Mouse (Mus musculus) retina, adult 2 months (tissue): ENCODE data around the gene Tmem164.

Experiments
- DNase-seq: peaks from one replicate; pipeline ENCODE4 v3.0.0-alpha.2; 2012; ENCODE audit warnings: low read depth, low spot score

Gene Tmem164

DNA sequence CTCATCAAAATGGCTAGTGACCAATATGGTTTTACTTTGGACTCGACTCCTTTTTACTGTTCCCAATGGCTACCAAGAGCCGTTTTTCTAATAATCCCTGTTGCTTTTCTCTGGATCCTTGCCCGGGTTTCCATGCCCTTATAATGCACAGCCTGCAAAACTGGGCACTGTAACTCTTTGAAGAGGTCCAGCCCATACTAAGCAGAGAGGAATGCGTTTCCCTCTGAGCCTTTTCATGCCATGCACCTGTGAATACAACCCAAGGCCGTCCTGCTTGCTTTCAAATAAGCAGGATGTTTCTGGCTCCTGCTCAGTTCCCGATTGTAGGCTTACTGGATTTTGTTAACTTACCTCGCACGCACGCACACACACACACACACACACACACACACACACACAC, 7.3 kb downstream of the Tmem164 start:
- no peak for DNase-seq

DNA sequence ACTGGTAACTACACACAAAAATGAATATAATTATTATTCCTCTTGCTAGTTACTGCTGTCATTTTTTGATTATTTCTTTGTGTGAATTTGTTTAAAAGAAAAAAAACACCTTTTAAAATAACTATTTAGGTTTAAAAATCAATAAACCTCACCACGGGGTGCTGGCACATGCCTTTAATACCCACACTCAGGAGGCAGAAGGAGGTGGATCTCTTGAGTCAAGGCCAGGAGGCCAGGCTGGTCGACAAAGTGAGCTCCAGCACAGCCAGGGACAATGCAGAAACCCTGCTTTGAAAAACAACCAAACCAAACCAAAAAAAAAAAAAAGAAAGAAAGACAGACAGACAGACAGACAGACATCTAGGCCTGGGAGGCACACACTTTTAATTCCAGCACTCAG, 12.1 kb downstream of the Tmem164 start:
- DNase-seq, result no peak

DNA sequence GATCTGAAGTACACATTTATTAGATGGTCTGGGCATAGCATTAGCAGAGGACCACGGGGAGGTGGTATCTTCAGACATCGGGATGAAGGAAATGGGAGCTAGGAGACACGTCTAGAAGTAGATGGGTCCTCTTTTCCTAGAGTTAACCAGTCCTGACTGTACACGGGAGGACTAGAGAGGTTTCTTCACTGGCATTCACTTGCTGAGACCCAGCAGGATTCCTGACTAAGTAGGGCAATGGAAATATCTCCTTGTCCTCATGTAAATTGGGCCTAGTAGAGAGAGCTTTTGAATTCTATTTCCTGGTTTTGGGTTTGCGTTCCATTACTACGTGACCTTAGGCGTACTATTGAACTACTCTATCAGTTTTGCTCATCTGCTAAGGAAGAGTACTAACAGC, 13.1 kb downstream of the Tmem164 start:
- DNase-seq, result no peak

DNA sequence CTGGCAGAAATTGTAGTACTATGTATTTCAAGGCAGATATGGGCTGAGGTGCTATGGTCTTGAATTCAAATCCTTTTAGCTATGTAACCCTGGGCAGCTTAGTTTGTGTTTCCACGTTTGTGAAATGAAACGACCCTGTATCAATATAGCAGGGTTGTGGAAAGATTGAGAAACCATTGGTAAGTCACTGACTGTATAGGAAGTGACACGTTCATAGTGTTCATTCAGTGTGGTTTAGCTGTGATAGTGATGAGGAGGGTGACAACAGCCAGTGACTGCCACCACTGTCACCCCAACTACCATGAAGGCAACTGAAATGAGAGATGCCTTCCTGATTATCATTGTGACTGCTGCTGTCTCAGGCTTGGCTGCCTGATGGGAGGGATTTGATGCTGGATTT, 13.7 kb downstream of the Tmem164 start:
- no peak for DNase-seq

DNA sequence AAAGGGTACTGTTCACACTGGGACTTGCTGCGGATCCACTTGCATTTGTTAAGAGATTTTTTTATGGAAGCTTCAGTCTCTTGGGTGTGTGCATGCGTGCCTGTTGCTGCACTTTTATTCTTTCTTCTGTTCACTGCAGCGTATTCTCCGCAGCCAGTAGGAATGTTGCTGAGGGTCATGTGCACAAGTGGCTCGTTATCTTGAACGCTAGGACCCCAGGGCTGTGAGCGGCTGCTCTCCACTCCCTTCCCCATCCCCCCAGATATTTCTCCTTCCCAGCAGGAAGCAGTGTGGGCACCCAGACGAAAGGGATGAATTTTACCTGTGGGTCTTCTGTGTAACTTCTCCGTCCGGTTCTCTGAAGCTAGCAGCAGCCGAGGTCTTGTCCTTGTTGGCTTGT, 15.6 kb downstream of the Tmem164 start:
- DNase-seq, result no peak

DNA sequence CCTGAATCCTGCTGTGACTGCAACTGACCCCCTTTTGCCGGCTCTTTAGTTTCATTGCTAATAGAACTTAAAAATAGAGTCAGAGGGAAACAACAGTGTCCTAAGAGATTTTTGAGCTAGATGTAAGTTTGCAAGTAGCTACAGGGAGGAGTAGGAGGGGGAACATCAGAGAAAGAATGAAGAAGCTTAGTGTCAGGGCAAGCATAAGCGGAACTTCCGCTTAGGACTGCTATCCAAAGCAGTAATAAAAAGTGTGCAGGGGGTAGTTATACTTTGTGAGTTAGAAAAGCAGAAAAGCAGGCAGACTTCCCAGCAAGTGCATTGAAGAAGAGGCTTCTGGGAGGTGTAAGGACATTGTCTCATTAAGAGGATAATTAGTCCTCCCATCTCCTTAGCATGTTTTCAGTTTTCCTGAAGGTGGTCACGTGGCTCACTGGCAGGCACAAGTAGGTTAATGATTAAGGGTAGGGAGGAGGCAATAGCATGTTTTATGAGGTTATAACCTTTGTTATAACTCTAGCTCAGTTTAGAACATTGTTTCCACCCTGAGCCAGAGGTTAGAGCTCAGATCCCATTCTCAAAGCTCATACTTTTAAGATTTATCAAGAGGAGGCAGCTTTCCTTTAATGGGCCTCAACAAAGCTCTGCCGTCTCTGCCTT, 16.5 kb downstream of the Tmem164 start:
- no peak for DNase-seq

DNA sequence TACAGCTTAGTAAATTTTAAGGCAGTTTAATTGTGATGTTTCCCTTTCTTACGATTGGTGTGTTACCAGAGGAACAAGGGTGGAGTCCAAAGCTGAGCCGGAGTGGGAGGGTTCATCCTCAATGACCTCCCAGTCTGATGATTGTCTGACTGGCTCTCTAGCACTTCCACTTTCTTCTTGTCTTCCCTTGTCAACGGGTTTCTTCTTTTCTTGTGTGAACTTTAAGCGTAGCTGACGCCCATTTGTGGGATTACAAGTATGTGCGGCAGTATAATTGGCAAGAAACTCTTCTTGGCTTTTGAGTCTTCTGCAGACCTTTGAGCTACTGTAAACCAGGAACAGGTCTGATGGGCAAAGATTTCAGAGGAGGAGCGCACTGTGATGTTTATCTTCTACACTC, 17.0 kb downstream of the Tmem164 start:
- DNase-seq, result no peak

DNA sequence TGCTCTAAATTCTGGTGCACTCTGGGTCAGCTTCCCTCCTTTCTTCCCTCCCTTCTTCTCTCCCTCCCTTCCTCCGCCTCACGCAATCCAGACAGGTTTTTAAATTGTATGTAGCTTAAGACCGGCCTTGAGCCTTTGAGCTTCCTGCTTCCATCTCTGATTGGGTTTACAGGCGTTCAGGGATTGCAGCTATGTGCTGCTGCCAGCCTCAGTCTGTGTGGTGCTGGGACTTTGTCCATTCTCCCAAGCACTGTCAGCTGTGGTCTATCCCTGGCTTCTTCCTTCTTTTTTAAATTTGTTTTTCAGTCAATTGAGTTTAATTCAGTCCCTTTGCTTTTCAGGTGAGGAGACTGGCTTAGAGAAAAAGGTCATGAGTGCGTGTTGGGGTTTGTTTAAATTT, 20.9 kb downstream of the Tmem164 start:
- no peak for DNase-seq

DNA sequence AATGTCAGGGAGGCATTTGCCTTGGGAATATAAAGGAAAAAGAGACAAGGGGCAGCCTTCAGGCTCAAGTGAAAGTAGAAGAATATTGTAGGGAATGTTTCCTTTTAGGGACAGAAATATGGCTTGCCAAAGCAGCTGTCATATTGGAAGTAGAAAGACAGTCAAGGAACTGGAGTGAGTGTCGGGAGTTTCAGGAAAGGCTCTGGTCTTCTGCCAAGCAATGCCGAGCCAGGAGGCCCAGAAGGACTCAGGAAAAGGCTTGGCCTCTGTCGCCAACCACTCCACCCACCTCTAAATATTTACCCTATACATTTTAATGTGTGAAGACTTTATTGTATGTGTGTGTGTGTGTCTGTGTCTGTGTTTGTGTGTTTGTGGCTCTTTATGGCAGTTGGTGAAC, 21.4 kb downstream of the Tmem164 start:
- DNase-seq, result no peak

DNA sequence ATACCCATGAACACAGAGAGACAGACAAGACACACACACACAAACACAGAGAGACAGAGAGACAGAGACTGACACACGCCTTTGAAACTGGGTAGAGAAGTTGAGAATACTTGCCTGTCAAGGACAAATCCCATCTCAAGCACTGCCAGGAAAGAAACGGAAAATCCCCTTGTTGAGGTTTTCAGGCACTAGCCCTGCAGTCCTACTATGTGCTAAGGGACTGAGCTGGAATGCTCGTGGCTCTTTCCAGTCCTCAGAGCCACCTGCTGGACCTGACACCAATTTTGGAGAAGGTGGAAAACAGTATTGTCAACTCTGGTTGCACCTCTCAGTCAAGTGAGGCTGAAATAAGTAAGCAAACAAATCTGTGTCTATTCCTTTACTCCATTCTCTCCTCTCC, 22.7 kb downstream of the Tmem164 start:
- no peak for DNase-seq

DNA sequence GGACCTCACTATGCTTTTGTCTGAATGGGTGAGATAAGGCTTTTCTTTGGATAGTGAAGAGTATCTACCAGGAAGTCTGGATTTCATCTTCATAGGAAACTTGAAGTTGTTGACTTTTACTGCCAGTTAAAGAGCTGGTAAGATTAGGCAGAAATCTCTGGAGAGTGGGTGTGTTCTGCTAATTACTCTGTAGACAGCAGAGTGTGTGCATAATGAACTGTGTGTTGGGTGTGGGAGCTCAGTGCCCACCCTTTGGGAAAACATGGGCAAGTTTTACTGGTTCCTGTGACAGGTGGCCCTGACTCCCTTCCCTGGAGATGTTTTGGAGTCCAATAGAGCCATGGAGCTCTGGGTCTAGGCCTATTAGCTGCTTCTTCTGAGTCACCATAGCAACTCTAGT, 27.1 kb downstream of the Tmem164 start:
- DNase-seq, result no peak

DNA sequence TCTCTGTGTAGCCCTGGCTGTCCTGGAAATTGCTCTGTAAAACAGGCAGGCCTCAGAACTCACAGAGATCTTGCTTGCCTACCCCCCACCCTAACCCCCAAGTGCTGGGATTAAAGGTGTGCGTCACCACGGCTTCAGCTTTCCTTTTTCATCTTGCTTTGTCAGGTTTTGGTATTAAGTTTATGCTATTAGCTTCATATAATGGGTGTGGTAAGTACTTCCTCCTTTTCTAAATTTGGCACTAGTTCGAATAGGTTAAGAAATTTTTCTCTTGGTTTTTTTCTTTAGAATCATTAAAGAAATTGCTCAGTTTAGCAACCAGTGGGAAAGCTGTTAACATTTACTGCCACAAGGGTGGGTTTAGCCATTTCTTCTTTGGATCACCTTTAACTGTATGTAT, 34.8 kb downstream of the Tmem164 start:
- no peak for DNase-seq

DNA sequence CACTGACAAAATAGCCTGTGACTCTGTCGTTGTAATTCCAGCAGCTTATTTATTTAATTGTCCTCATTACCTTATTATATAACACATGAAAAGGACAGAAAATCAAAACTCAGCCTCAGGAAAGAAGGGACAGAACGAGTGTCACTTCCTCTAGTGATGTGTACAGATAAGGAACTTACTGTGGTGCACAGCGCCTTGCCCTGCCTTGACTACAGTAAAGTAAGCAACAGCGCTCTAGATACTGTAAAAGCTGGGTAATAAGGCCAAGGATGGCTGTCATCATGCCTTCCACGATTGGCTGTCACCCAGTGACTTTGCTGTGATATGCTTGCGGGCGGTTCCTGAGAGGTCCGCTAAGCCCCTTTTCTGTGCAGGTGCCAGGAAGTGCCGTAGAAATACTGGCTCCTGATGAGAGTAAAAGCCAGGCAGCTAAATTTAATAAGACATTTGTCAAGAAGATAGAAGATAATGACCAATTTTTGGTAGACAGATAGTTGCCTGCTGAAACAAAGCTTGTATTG, 36.8 kb downstream of the Tmem164 start:
- DNase-seq, result no peak

DNA sequence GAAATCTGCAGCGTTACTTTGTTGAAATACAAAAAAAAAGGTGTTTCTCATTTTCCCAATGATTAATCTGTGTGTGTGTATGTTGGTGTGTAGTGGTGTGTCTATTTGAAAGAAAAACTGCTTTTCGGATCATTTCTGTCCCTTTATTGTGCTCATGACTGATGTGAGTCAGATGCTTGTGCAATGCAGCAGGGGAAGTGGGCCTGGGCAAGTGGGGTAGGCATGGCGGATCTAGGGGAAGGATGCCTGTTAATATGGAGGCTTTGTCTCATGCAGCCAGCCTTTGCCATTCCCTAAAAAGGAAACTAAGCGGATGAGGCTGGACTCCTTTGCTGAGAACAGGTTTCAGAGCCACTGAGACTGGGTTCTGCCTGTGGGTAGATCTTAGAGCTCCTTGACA, 37.6 kb downstream of the Tmem164 start:
- DNase-seq, result no peak

DNA sequence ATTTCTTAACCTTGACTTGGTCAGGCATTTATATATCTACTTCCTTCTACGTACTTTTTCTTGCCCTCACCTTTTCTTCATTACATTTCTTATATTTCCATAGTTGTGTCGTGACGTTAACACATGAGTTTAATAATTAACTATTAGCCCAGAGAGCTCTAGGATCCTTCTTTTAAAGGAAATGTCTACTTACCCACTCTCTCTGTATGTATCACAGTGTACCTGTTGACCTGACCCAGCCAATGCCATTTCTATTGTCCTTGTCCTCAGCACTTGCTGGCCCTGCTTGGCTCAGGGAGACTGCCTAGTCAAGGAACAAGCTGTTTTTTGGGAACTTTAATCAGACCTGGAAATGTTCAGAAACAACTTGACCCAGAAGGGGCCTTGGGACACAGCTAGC, 40.7 kb downstream of the Tmem164 start:
- no peak for DNase-seq

DNA sequence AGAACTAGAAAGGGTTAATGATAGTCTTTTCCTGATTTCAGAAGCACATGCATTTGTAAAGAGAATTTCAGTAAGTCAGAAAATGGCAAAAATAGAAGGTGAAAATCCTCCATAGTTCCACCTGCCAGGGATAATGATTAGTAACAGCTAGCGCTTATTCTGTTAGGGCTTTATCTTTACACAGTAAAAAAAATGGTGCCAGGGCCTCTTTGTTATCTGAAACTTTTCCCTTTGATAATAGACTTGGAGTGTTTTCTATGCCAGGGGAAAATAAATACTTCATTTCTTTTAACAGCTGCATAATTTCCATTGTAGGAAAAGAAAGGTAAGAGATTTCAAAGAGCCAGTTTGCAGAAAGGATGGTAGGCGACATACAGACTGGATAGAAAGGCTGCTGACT, 43.0 kb downstream of the Tmem164 start:
- DNase-seq, result no peak

DNA sequence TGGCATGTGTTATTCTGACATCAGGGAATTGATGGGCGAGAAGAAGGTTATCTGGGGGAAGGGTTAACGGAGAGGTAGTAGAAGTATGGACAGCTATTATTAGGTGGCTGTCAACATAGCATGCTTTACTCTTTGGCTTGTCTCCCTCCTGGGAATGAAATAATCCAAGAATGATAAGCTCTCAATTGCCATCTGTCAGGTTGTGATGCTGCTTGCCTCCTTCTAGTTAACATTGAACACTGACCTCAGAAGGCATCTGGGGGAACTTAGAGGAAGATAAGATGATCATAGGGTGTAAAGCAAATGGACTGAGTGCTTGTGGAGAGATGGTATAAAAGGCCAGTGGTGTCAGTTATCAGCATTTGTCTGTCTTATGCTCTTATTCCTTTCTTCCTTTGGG, 44.4 kb downstream of the Tmem164 start:
- DNase-seq, result no peak

DNA sequence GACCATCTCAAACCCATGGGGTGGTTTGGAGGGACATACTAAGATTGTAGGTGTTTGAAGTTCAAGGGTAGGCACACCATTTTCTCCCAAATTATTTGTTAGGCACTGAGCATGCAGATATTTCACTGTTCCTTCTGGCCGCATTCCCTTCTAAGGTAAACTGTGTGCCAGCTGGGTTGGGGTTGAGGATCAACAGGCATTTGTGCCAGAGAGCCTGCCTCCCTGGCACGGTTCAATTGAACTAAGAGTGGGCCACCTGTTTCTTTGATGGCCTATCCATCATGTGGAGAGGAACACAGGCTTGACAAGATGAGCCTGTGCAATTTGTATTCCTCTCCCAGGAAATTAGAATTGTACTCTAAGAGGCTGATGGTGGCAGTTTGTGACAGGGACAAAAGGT, 45.1 kb downstream of the Tmem164 start:
- DNase-seq, result no peak

DNA sequence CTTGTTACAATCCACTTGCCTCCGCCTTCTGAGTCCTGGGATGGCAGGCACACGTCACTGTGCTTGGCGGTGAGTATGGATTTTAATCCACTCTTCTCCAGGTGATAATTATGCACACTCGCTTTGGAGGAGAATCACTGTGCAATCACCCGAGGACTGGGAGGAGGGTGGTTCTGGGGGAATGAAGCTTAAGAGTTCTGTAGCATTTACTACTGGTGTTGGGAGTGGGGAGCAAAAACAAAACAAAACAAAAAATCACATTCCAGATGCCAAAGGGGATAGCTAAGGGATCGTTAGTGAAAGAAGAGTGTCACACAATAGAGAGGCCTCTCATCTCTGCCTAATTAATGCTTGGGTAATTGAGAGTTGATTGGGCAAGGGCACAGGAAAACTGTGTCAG, 46.6 kb downstream of the Tmem164 start:
- no peak for DNase-seq

DNA sequence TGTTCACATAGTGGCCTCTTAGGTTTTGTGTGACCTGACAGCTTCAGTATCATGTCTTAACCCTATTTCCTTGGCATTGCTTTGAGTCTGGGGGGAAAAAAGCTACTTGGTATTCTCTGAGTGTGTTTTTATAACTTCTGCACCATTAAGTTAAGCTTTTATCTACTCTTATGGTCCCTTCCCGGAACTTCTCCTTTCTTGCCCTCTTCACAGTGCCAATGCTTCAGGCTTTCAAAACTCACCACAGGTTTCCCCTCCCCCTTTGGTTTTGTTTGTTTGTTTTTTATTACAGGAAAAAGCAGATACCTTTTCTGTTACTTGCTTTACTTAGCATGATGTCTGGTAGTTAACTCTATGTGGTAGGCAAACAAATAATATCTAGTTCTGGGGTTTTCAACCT, 47.8 kb downstream of the Tmem164 start:
- DNase-seq, result no peak

DNA sequence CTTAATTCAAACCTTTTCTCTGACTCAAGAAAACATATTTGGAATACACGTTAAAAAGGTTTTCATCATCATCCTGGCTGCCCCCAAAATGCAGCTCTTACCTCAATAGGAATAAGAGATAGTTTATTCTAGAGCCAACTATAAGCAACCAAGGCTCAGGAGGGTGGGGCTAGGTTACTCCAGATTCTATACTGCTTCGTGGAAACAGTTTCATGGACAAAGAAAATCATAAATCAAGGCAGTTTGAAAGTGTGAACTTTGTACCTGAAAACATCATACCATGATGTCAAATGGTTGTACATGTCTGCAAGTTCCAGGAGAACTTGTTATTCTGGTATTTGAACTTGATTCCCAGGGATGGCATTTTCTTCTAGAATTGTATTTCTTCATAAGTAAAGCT, 48.3 kb downstream of the Tmem164 start:
- no peak for DNase-seq

DNA sequence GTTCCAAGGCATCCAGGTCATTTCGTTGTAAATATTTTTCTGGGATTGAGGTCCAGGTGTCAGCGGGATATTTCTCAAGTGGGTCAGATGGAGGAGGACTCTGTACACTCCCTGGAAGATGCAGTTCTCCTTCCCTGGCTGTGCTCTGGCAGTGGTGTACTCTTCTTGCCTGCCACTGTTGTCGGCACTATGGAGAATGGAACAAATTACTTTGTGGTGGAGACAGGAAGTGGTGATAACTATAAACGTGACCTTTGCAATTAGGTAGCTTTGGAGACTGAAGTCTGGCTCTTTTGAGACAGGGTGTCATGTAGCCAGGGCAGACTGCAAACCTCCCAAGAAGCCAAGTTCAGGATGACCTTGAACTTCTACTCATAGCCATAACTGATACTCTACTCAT, 55.9 kb downstream of the Tmem164 start:
- no peak for DNase-seq

DNA sequence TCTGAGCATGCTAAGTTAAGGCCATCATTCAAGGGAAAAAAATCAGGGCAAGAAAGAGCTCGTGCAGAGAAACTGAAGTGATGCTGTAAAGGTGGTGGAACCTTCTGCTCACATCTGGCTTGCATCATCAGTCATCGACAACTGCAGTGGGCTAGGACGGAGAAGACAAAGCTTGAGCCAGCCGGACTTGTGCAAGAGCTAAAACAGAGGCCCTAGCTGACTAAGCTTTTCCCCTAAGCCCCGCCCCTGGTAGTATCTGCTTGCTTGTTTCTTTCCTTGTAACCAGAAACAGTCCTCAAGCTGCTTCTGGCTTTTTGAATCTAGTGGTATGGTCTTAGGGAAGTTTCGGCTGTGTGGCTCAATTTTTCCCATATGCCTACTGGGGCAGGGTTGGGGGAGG, 56.5 kb downstream of the Tmem164 start:
- DNase-seq, result no peak

DNA sequence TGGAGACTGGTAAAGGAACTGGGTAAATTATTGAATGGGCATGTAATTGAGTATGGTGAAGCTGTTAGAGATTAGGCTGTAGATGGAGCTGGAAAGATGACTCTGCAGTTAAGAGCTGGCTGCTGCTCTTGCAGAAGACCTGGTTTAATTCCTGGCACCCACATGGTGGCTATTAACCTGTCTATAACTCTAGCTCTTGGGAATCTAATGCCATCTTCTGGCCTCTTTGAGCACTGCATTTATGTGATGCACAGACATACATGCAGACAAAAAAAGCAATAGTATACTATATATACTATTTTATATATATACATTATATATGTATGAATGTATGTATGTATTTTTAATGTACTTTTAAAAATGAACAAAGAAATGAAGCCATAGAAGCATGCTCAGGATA, 66.2 kb downstream of the Tmem164 start:
- DNase-seq, result no peak
